Mouse (Mus musculus): ENCODE measurements around the gene Atp5c1.

The Atp5c1 gene

GRCm38 (mm10) chr2:10050878-10051277 is 29.4 kb downstream of the Atp5c1 start:
- DNase-seq (ENCODE audit: low spot score in 2 of 2): peak in 1 of 2 experiments; percentile 27

GRCm38 (mm10) chr2:10049456-10049855 is 30.9 kb downstream of the Atp5c1 start:
- DNase-seq (ENCODE audit: low spot score in 2 of 2): no peak

DNA sequence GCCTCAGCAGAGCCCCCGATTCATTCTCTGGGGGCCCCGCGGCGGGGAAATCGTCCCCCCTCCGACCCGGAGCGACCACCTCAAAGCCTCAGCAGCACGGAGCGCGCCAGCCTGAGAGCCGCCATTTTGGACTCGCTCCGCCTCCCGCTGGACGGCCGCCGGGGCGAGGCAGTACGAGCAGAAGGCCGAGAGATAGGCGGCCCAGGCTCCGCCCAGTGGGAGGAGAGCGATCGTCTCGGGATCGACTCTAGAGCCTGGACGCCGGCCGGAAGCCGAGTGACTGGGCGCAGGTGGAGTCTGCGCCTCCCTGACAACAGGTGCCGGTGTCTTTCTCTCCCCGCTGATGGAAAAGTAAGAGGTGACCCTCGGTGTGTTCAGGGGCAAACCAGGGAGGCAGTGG is 31.8 kb downstream of the Atp5c1 start, which contains the start of gene Taf3:
Gene Taf3, minus strand, starts transcription at position 136 of the 400 bp plus-strand sequence.
- peak; percentile 85 to 90 for DNase-seq (ENCODE audit: low spot score in 2 of 2)

DNA sequence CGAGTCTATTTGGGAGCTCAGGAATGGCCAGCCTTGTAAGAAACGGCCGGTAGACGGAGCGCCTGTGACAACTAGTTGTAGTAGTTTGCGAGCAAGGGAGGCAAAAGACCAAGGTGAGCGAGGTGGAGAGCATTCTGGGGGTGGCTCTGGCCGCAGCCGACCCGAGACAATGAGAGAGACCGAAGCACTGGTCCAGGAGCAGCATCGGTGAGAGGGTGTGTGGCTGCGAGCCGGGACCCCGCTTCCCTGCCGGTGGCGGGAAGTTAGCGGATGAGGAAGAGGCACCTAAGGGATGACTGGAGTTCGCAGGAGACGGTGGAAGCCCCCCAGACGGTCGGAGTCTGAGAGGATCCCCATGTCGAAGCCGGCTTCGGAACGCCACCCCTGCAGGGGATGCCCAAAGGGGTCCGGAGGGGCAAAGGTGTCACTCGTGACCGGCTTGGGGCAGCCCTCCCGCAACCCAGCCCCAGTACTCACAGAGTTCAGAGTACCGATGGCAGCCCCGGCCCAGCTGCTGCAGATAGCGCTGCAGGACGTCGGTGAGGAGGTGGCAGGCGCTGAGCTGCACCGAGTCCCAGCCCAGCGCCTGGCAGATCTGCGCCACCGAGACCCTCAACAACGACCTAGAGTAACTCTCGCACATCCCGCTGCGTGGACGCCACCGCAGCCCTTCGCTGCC is 32.4 kb downstream of the Atp5c1 start:
- DNase-seq (ENCODE audit: low spot score in 2 of 2): no peak

DNA sequence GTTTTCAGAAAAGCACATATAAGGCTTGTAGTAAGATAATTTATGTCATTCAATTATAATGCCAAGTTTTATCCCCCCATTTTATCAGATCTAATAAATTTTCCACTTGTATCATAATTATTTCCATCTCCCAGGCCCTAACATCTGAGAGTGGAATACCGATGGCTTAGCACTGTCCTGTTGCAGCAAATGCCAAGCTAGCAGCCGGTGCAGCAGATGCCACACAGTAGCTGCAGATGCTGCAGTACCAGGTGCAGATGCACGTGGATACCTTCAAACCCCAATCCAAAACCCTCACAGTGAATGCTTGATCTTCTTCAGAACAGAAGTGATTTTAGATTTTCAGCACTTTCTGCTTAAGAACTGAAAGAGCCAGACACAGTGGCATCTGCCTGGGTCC is 45.3 kb downstream of the Atp5c1 start:
- no peak for DNase-seq (ENCODE audit: low spot score in 2 of 2)

DNA sequence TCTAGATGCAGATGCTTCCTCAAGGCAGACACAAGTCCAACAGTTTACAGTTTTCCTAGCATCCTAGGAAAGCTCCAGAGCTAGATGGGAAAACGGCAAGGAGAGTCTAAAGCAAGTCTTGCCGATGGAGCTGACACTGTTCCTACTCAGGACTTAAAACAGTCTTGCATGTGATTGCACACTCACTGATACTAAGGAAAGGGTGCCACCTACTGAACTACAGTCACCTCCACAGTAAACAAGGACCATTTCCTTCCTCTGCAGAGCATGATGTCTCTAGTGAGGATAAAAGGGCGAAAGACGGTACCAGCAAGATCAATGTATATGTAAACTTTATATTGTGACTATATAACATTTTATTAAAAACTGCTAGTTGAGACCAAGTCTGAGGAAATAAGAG is 46.6 kb downstream of the Atp5c1 start:
- DNase-seq (ENCODE audit: low spot score in 2 of 2): no peak

DNA sequence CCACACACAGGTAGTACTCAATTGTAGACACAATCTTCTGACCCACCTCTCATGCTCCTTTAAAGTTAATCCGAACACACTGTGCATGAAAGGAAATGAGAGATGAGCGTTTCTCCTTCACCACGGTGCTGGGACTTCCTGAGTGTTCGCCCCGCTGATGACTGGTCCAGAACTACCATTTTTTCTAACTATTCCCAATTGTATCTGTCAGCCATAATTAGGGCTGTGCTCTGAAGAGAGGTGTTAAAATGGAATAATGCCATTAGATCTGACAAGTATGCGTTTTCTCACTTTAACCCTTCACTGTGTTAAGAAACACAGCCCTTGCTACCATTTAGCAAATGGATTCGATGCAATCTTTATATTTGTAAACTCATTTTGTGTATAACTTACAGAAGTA is 50.6 kb downstream of the Atp5c1 start:
- no peak for DNase-seq (ENCODE audit: low spot score in 2 of 2)

DNA sequence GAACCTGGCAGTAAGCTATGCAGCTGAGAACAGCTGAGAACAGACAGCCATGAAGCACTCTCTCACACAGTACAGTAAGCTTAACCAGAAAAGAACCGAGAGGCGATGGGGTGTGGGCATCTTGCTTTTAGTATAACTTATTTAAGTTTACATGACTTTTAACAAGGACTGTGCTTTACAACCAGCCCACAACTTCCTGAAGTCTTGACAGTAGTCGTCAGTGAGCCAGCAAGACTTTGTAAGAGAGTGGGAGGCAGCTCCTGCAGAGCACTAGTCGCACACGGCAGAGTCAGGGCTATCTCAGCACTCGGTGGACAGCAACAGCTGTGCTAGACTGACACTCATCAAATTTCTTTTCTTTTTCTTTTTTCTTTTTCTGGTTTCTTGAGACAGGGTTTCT is 56.0 kb downstream of the Atp5c1 start:
- DNase-seq (ENCODE audit: low spot score in 2 of 2): no peak

GRCm38 (mm10) chr2:10021296-10021695 is 59.0 kb downstream of the Atp5c1 start:
- DNase-seq (ENCODE audit: low spot score in 2 of 2): no peak

- no peak for DNase-seq (ENCODE audit: low spot score in 2 of 2)
These were observed 65.2 kb downstream of the Atp5c1 start for GRCm38 (mm10) chr2:10014951-10015635.

GRCm38 (mm10) chr2:10010263-10010909 is 69.9 kb downstream of the Atp5c1 start:
- DNase-seq (ENCODE audit: low spot score in 2 of 2): no peak

- DNase-seq (ENCODE audit: low spot score in 2 of 2): no peak
These were observed 70.5 kb downstream of the Atp5c1 start for GRCm38 (mm10) chr2:10009671-10010254.

DNA sequence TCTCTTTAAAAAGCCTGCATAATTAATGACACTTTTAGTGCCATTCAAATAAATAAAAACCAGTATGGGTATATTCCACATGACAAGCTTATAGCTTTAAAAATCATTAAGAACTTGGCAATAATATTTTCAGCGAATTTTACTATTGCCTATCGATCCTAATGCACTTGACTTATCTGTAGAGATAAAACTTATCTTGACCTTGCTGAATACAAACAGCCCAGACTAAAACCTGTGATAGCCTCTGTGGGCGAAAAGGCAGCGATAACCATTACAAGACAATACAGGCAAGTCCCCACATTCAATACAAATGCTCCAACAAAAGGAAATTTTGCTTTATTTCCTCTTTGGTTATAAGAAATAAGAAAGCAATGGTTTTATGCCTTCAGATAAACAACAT is 71.7 kb downstream of the Atp5c1 start:
- no peak for DNase-seq (ENCODE audit: low spot score in 2 of 2)
